Mouse (Mus musculus): Measurements from ENCODE around the gene Tnip1.
A peak's percentile ranks its signal among the peaks of the same experiment; 100 is the strongest.
"Not testable (repeated sequence)": the region's sequence is repeated elsewhere in the genome, so short reads cannot be mapped to it uniquely, and the experiment has no call there.

The Tnip1 gene

GRCm38 (mm10) chr11:54971365-54972048 lies 8.8 kb upstream of the Tnip1 start:
- DNase-seq: no peak

- DNase-seq: no peak
Measured at GRCm38 (mm10) chr11:54965234-54965633, 2.5 kb upstream of the Tnip1 start.

- DNase-seq: peak; percentile 33
Measured at GRCm38 (mm10) chr11:54961921-54962320, 796 bp downstream of the Tnip1 start.

DNA sequence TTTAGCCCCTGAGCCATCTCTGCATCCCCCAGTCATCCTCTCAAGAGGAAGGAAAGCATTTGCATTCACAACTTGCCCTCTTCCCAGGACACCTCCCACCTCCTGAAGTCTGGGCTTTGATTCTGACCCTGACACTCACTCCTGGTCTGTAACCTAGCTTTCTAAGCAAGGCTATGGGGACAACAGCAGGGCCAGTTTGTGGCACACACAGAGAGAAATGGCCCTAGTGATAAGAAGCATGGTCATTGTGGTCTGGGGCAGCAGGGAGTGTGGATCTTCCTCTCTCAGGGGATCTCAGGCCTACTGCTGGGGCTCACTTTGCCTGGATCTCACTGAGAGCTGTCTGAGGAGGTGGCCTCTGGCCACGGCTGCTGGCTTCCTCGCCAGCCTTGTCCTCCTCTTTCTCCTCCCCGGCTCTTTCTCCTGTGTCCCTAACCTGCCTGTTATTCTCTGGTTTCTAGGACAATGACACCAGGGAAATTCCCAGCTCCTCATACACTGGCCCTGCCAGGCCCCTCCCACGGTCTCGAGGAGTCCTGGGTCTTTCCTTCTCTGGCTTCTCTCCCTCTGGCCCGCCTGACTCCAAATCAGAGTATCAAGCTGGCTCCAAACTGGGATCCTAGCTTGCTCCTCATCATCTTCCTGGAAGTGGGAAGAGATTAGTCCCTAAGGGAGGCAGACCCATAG lies 1.4 kb downstream of the Tnip1 start:
- DNase-seq: no peak

- DNase-seq: no peak
Measured at GRCm38 (mm10) chr11:54960251-54960650, 2.5 kb downstream of the Tnip1 start.

- DNase-seq: peak; percentile 40
Measured at GRCm38 (mm10) chr11:54958571-54959073, 4.1 kb downstream of the Tnip1 start.

- not testable (repeated sequence) for DNase-seq
Measured at GRCm38 (mm10) chr11:54957708-54958107, 5.0 kb downstream of the Tnip1 start.

GRCm38 (mm10) chr11:54956912-54957311 lies 5.8 kb downstream of the Tnip1 start:
- no peak for DNase-seq

DNA sequence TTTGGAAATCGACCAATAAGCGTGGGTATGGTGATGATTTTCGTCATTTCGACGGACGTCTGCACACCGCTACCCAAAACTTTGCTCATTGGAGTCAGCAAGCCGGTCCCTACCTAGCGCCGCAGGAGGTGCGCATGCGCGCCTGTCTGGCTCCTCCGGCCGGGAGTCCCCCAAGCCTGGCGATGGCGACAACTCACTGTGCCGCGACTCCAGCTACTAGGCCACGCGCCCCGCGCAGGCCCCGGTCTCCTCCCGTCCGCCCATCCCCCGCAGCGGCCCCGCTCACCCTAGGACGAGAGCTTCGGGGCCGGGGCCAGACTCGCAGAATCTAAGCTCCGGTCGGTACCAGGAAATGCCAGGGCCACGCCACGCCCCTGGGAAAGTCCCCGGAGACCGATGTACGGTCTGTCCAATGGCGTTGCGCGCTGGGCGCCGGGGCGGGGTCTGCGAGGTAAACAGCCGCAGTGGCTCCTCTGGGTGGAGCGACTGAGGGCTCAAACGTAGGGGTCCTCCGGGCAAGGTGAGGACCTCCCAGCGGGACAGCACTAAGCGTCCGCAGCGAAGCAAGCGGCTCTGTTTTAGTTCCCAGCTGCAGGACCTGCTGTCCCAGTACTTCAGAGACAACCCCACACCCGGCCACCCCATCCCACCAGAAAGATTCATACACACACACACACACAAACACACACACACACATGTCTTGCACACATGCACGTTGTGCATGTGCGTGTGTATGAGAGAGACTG lies 6.8 kb downstream of the Tnip1 start:
- DNase-seq: peak; percentile 99

GRCm38 (mm10) chr11:54955400-54955734 lies 7.3 kb downstream of the Tnip1 start:
- not testable (repeated sequence) for DNase-seq

GRCm38 (mm10) chr11:54954716-54955115 lies 8.0 kb downstream of the Tnip1 start:
- DNase-seq: no peak

GRCm38 (mm10) chr11:54953993-54954446 lies 8.7 kb downstream of the Tnip1 start:
- no peak for DNase-seq

GRCm38 (mm10) chr11:54952651-54953050 lies 10.1 kb downstream of the Tnip1 start:
- no peak for DNase-seq

DNA sequence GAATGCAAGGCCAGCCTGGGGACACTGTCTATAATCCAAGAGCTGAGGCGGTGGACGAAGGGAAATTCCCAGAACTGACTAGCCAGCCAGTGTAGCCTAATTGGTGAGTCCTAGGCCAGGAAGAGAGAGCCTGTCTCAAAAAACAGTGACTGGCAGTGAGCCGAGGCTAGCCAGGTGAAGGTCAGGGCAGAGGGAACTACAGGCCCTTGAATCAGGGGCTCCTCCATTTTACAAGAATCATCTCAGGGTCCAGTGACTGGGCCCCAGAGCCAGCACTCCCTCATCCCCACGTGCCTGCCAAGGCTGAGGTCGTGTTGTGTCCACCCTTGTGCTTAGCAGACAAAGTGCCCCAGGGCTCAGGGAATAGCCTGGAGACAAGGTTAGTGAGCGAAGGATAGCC lies 12.0 kb downstream of the Tnip1 start:
- no peak for DNase-seq

DNA sequence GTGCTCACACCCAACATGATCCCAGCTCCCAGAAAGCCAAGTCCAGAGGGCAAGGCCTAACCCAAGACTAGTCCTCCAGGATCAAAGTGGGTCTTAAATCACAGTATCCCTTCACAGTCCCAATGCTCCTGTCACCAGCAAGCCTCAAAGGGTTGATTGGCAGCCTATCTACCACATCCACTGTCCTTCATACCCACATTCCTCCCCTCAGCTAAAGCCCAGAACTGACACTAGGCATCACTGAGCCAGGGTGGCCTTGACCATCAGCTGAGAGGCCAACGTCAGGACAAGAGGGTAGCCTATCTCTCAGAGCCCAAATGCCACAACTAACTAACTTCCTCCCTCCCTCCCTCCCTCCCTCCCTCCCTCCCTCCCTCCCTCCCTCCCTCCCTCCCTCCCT lies 13.0 kb downstream of the Tnip1 start:
- no peak for DNase-seq

GRCm38 (mm10) chr11:54944702-54945101 lies 18.0 kb downstream of the Tnip1 start:
- no peak for DNase-seq

DNA sequence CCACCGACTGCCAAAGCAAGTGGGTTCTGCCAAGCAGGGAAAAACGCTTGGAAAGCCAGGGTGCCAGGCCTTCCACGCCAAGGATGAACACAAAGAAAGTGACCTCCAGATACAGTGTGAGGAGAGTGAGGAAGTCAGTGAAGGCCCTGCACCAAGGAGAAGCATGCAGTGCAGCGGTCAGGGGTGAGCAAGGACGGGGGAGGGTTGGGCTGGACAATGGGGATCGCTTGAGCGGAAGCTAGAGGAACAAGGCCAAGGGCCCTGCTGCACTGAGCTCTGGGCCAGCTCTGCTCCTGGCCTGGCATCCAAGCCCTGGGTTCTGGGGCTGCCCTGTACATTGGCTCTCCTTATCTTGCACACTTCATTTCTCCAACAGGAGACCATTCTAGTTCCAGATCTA lies 22.7 kb downstream of the Tnip1 start:
- DNase-seq: no peak

DNA sequence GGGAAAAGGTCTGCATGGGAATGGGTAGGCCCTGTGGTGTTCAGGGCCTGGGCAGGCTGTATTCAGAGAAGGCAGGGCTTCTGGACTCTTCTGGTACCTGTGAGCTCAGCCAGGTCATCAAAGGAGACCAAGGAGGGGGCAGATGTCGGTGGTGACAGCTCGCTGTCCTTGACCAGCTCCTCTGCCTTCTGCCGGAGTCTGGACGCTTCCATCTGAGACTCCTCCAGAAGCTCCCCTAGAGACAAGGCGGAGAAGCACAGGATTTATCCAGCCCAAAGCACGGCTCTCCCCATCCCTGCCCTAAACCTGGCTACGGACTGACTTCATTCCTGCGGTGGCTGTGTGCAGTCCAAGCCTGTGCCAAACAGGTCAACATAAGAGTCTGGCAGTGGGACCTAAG lies 23.2 kb downstream of the Tnip1 start:
- DNase-seq: no peak

GRCm38 (mm10) chr11:54936771-54937140 lies 26.0 kb downstream of the Tnip1 start:
- no peak for DNase-seq

- DNase-seq: peak; percentile 56
Measured at GRCm38 (mm10) chr11:54936035-54936770, 26.5 kb downstream of the Tnip1 start.

- no peak for DNase-seq
Measured at GRCm38 (mm10) chr11:54934198-54934597, 28.5 kb downstream of the Tnip1 start.

DNA sequence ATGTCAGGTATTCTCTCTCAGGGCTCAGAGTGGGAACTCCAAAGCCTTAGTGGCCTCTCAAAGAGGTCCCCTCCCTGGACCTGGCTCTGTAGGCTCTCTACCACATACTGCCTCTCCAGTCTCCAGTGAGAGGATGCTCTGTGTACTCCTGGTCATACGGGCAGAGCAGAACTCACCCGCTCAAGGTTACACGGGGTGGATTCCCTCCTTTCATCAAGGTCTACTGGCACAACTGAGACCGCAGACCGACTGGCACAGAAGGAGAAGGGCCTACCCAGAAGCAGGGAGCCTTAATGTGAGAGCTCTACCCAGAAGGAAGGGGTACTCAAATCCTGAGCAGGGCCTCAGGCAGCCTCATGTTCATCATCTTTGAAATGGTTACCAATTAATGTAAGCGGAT lies 30.2 kb downstream of the Tnip1 start:
- no peak for DNase-seq
